Comparison of ENCODE assay signal across 16 mouse cellular contexts in genomic region chr1:77377550-77377980, GRCm38 (mm10).
A peak's percentile ranks its signal among the peaks of the same experiment; 100 is the strongest.
DNase-seq lines count a peak whose midpoint lies in the region; ATAC-seq lines count a peak whose summit lies in the region.
"Had no signal": no experiment of that assay in that cellular context is flagged by ENCODE, and none has a peak within 500 bp of the region (broad histone marks: within the 10 kb centered on the region; RNA-seq: fewer than 3 reads in every experiment).

No protein-coding gene starts in this region.

- H3K9me3 ChIP-seq in hindbrain, embryonic 16.5 days (ENCODE audit: control insufficient read depth, low read length) = no peaks in the 10 kb centered on the region
- H3K9me3 ChIP-seq in hindbrain, embryonic 10.5 days = no peaks in the 10 kb centered on the region
- no peaks in the 10 kb centered on the region for H3K9me3 ChIP-seq in neural tube, embryonic 13.5 days
- H3K9me3 ChIP-seq: embryonic facial prominence, embryonic 12.5 days; heart, embryonic 15.5 days had no signal

- H3K4me3 ChIP-seq in hindbrain, embryonic 16.5 days (ENCODE audit: low read length) = no peak overlapping the region
- H3K4me3 ChIP-seq in hindbrain, embryonic 10.5 days = no peak overlapping the region
- no peak overlapping the region for H3K4me3 ChIP-seq in neural tube, embryonic 13.5 days
- H3K4me3 ChIP-seq: embryonic facial prominence, embryonic 12.5 days; heart, embryonic 15.5 days had no signal

- ATAC-seq in cerebellum, adult (ENCODE audit: insufficient number of reproducible peaks, low FRiP score, low TSS enrichment) = no peak
- ATAC-seq in hindbrain, embryonic 16.5 days = peak; percentile 52; the same call in 1 of the 2 replicates
- peak; percentile 50; the same call in 1 of the 2 replicates for ATAC-seq in neural tube, embryonic 13.5 days (ENCODE audit: low read depth)

- H3K27me3 ChIP-seq in hindbrain, embryonic 16.5 days (replicated peaks; ENCODE audit: control insufficient read depth, insufficient read depth, low read length) = no peaks in the 10 kb centered on the region
- H3K27me3 ChIP-seq in hindbrain, embryonic 10.5 days (ENCODE audit: insufficient read depth, poor library complexity, severe bottlenecking) = no peaks in the 10 kb centered on the region
- no peaks in the 10 kb centered on the region for H3K27me3 ChIP-seq in neural tube, embryonic 13.5 days
- H3K27me3 ChIP-seq: embryonic facial prominence, embryonic 12.5 days; heart, embryonic 15.5 days had no signal

- WGBS in hindbrain, embryonic 16.5 days = 46% methylated on average over 8 of the region's 8 CpGs
- WGBS in hindbrain, embryonic 10.5 days = 90% methylated on average over 8 of the region's 8 CpGs
- 65% methylated on average over 8 of the region's 8 CpGs for WGBS in neural tube, embryonic 13.5 days

- H3K36me3 ChIP-seq in hindbrain, embryonic 16.5 days (ENCODE audit: control insufficient read depth, insufficient read depth, low read length) = no peaks in the 10 kb centered on the region; the same call in none of the 2 replicates
- H3K36me3 ChIP-seq in hindbrain, embryonic 10.5 days = peaks cover 96% of the 10 kb centered on the region
- H3K36me3 ChIP-seq in neural tube, embryonic 13.5 days = peaks cover 33% of the 10 kb centered on the region

- H3K4me2 ChIP-seq in hindbrain, embryonic 16.5 days (ENCODE audit: low read length) = no peak overlapping the region
- H3K4me2 ChIP-seq in neural tube, embryonic 13.5 days = no peak overlapping the region
- H3K4me2 ChIP-seq: embryonic facial prominence, embryonic 12.5 days; heart, embryonic 15.5 days had no signal

- DNase-seq in cerebellum, postnatal 14 days = peak; percentile 34 to 52
- DNase-seq in hindbrain, embryonic 10.5 days (ENCODE audit: low spot score) = no peak
- no peak for DNase-seq in neural tube, embryonic 10.5 days (ENCODE audit: extremely low spot score, low spot score)
- no peak for DNase-seq in thymus, postnatal 4 days
- DNase-seq: adrenal gland, postnatal 10 days; cerebellum, adult 9-11 months; heart, postnatal 36 days; kidney, adult 2 months; lung, postnatal 4 days; thymus, postnatal 36 days had no signal

- no peak overlapping the region for H3K9ac ChIP-seq in hindbrain, embryonic 16.5 days (ENCODE audit: low read depth, low read length)
- no peak overlapping the region for H3K9ac ChIP-seq in neural tube, embryonic 13.5 days
- H3K9ac ChIP-seq: embryonic facial prominence, embryonic 12.5 days; heart, embryonic 15.5 days had no signal

- no peak overlapping the region for H3K27ac ChIP-seq in hindbrain, embryonic 16.5 days (ENCODE audit: low read depth, low read length)
- no peak overlapping the region for H3K27ac ChIP-seq in hindbrain, embryonic 10.5 days
- peak overlapping the region; percentile 33; the same call in 1 of the 2 replicates for H3K27ac ChIP-seq in neural tube, embryonic 13.5 days (replicated peaks)
- H3K27ac ChIP-seq: embryonic facial prominence, embryonic 12.5 days; heart, embryonic 15.5 days; kidney, postnatal 0 days had no signal

- H3K4me1 ChIP-seq in hindbrain, embryonic 16.5 days (ENCODE audit: control insufficient read depth, insufficient read depth, low read depth, low read length) = no peaks in the 10 kb centered on the region
- no peaks in the 10 kb centered on the region for H3K4me1 ChIP-seq in hindbrain, embryonic 10.5 days (replicated peaks)
- H3K4me1 ChIP-seq in neural tube, embryonic 13.5 days (replicated peaks) = peaks cover 19% of the 10 kb centered on the region
- H3K4me1 ChIP-seq: embryonic facial prominence, embryonic 12.5 days; heart, embryonic 15.5 days had no signal

Comparison
In these comparisons a context has a peak if more than half of its experiments do, and no peak if none do; other contexts are left out.
1. DNase-seq: peak in cerebellum, postnatal 14 days (2 of 2); none in hindbrain, embryonic 10.5 days (single experiment), neural tube, embryonic 10.5 days (single experiment) and thymus, postnatal 4 days (single experiment).